Mouse (Mus musculus) limb, embryonic 14.5 days (tissue): ENCODE measurements around the gene Slc36a4. TPM values are rescaled to one million over a fixed set of nuclear protein-coding genes. Genes with fewer than 3 reads are reported as not detected.

Experiments used
- ATAC-seq: fragments of 200-750 bp; cut with Nextera tagmentation; 2 replicates; pipeline ENCODE4 v1.8.0; 2017; ENCODE audit warnings: low read depth, moderate number of reproducible peaks, moderate TSS enrichment; ENCODE audit not compliant: low FRiP score
- DNase-seq: peaks from one replicate; pipeline ENCODE4 v3.0.0-alpha.2; 2015; ENCODE audit warnings: low spot score
- H3K27ac ChIP-seq: fragments of 300-500 bp; sonication (generic); replicated peaks from 2 replicates; pipeline ENCODE4 v1.5.1; 2014; ENCODE audit warnings: low read depth, mild to moderate bottlenecking, low read length, moderate library complexity, mixed read lengths
- H3K27me3 ChIP-seq: fragments of 300-500 bp; sonication (generic); 2 replicates; pipeline ENCODE4 v1.6.1; 2014; ENCODE audit warnings: low read length, mixed read lengths; ENCODE audit not compliant: control insufficient read depth, insufficient read depth
- H3K36me3 ChIP-seq: fragments of 300-500 bp; sonication (generic); 2 replicates; pipeline ENCODE4 v1.6.1; 2014; ENCODE audit warnings: mild to moderate bottlenecking, low read length, moderate library complexity, mixed read lengths; ENCODE audit not compliant: control insufficient read depth, insufficient read depth
- H3K4me1 ChIP-seq: fragments of 300-500 bp; sonication (generic); 2 replicates; pipeline ENCODE4 v1.6.1; 2014; ENCODE audit warnings: antibody characterized with exemption, low read length, mixed read lengths; ENCODE audit not compliant: control insufficient read depth, insufficient read depth
- H3K4me2 ChIP-seq: fragments of 300-500 bp; sonication (generic); replicated peaks from 2 replicates; pipeline ENCODE4 v1.6.1; 2014; ENCODE audit warnings: low read depth, mild to moderate bottlenecking, low read length, moderate library complexity; ENCODE audit not compliant: severe bottlenecking
- H3K4me3 ChIP-seq: fragments of 300-500 bp; sonication (generic); replicated peaks from 2 replicates; pipeline ENCODE4 v1.5.1; 2014; ENCODE audit warnings: low read length
- H3K9ac ChIP-seq: fragments of 300-500 bp; sonication (generic); 2 replicates; pipeline ENCODE4 v1.6.1; 2014; ENCODE audit warnings: mild to moderate bottlenecking, low read depth, low read length, moderate library complexity; ENCODE audit not compliant: severe bottlenecking
- H3K9me3 ChIP-seq: fragments of 300-500 bp; sonication (generic); 2 replicates; pipeline ENCODE4 v1.6.1; 2016; ENCODE audit warnings: low read length; ENCODE audit not compliant: control insufficient read depth
- POLR2A ChIP-seq: fragments of 200-500 bp; IDR thresholded peaks from 2 replicates; pipeline ENCODE4 v1.8.0; 2012; ENCODE audit warnings: inconsistent platforms, mild to moderate bottlenecking, moderate library complexity, borderline replicate concordance; ENCODE audit not compliant: insufficient read depth, insufficient read length; ENCODE audit errors: extremely low read depth
- WGBS: fragments of 180-500 bp; shearing (Covaris S2); extraction: QIAGEN DNeasy Blood & Tissue Kit; methylation state at CpG from one replicate; pipeline ENCODE4 v1.1.7; 2014; 5-methylcytosine and 5-hydroxymethylcytosine counted together
- polyA plus RNA-seq, 2 experiments: library from polyadenylated mRNA; depleted of rRNA in 1 of 2; stranded (reverse) in 1 of 2; unstranded in 1 of 2; fragments of >200 nt; fragmentation: Nextera tagmentation in 1 of 2; extraction: Ambion mirVana in 1 of 2; gene quantifications; 2 replicates each; pipeline versions ENCODE4 v1.2.1 to v1.2.3; 2012 to 2014

Gene Slc36a4
- polyA plus RNA-seq, 2 experiments: 17.0 to 23.7 TPM

- Histone ChIP-seq H3K27me3 (no peaks in the 10 kb centered on the region), H3K27ac (no peak overlapping the region), H3K9ac (no peak overlapping the region), H3K9me3 (0 out of 2 replicates have a peak, but pooled peaks cover 3% of the 10 kb centered on the region), H3K4me2 (no peak overlapping the region), H3K4me3 (no peak overlapping the region), H3K4me1 (no peaks in the 10 kb centered on the region), H3K36me3 (no peaks in the 10 kb centered on the region)
- TF ChIP-seq POLR2A: no peak
- WGBS: 17% methylated on average over 2 of the region's 2 CpGs
- peak; percentile 79 for ATAC-seq
- peak; percentile 84 for DNase-seq
These were observed 27.6 kb upstream of the Slc36a4 start for GRCm38 (mm10) chr9:15681855-15682466.

GRCm38 (mm10) chr9:15685215-15685614 lies 24.3 kb upstream of the Slc36a4 start:
- Histone ChIP-seq H3K36me3 (no peaks in the 10 kb centered on the region), H3K4me1 (no peaks in the 10 kb centered on the region), H3K4me2 (no peak overlapping the region), H3K27ac (no peak overlapping the region), H3K27me3 (no peaks in the 10 kb centered on the region), H3K4me3 (no peak overlapping the region), H3K9ac (no peak overlapping the region), H3K9me3 (0 out of 2 replicates have a peak, but pooled peaks cover 3% of the 10 kb centered on the region)
- 15% methylated on average over 4 of the region's 4 CpGs for WGBS
- no peak for TF ChIP-seq POLR2A
- DNase-seq (peak; percentile 84), ATAC-seq (peak; percentile 65; the same call in 1 of the 2 replicates)

DNA sequence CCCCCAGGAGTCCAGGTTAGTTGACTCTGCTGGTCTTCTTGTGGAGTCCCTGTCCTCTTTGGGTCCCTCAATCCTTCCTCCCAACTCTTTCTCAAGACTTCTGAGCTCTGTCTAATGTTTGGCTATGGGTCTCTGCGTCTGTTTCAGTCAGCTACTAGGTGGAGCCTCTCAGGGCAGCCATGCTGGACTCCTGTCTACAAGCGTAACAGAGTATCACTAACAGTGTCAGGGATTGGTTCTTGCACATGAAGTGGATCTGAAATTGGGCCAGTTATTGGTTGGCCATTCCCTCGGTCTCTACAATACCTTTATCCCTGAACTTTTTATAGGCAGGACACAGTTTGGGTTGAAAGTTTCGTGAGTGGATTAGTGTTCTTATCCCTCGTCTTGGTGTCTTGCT lies 22.2 kb upstream of the Slc36a4 start:
- Histone ChIP-seq H3K9me3 (0 out of 2 replicates have a peak, but pooled peaks cover 3% of the 10 kb centered on the region), H3K27ac (no peak overlapping the region), H3K36me3 (no peaks in the 10 kb centered on the region), H3K27me3 (no peaks in the 10 kb centered on the region), H3K9ac (no peak overlapping the region), H3K4me2 (no peak overlapping the region), H3K4me3 (no peak overlapping the region), H3K4me1 (no peaks in the 10 kb centered on the region)
- ATAC-seq (no peak), DNase-seq (no peak)
- WGBS: 88% methylated on average over 5 of the region's 5 CpGs
- no peak for TF ChIP-seq POLR2A

DNA sequence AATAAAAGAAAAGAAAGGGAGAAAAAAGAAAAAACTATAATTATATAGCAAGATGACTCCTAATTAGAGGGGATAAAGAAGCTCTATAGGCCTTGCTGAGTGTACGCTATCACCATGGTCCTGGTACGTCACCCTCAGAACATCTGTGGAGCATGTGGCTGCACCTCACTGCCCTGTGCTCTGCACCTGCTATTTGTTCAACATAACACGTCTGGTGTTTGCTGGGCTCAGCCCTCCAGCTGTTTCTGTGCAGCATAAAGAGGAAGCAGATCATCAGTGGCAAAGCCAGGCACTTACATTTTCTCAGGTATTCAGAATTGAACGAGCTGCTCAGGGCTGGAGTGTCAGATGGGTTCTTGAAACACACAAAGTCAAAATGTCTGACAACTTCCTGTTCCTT lies 15.7 kb upstream of the Slc36a4 start:
- no peak for TF ChIP-seq POLR2A
- H3K27me3 ChIP-seq: no peaks in the 10 kb centered on the region
- no peak overlapping the region for H3K4me2 ChIP-seq
- H3K27ac ChIP-seq: no peak overlapping the region
- DNase-seq (no peak), ATAC-seq (no peak)
- no peak overlapping the region for H3K4me3 ChIP-seq
- H3K9ac ChIP-seq: no peak overlapping the region
- no peaks in the 10 kb centered on the region for H3K9me3 ChIP-seq
- H3K4me1 ChIP-seq: no peaks in the 10 kb centered on the region
- H3K36me3 ChIP-seq: no peaks in the 10 kb centered on the region
- 25% methylated on average over 4 of the region's 4 CpGs for WGBS

GRCm38 (mm10) chr9:15694989-15695388 lies 14.5 kb upstream of the Slc36a4 start:
- WGBS: 34% methylated on average over 5 of the region's 5 CpGs
- Histone ChIP-seq H3K27me3 (no peaks in the 10 kb centered on the region), H3K4me1 (no peaks in the 10 kb centered on the region), H3K9ac (no peak overlapping the region), H3K27ac (no peak overlapping the region), H3K4me2 (no peak overlapping the region), H3K4me3 (no peak overlapping the region), H3K9me3 (no peaks in the 10 kb centered on the region), H3K36me3 (no peaks in the 10 kb centered on the region)
- no peak for ATAC-seq
- DNase-seq: no peak
- no peak for TF ChIP-seq POLR2A
